Mouse (Mus musculus) myocyte (in vitro differentiated cells): ENCODE measurements around the gene Akr1b8.

Experiments
- POLR2A ChIP-seq: IDR thresholded peaks from one replicate; pipeline ENCODE4 v1.6.1; 2011; ENCODE audit warnings: low read depth, mild to moderate bottlenecking, control low read depth, moderate library complexity; ENCODE audit not compliant: insufficient read length
- POLR2AphosphoS2 ChIP-seq: IDR thresholded peaks from one replicate; pipeline ENCODE4 v1.6.1; 2011; ENCODE audit warnings: low read depth, control low read depth; ENCODE audit not compliant: insufficient read length
- USF1 ChIP-seq: IDR thresholded peaks from one replicate; pipeline ENCODE4 v1.6.1; 2011; ENCODE audit warnings: low read depth, mild to moderate bottlenecking, control low read depth, moderate library complexity

DNA sequence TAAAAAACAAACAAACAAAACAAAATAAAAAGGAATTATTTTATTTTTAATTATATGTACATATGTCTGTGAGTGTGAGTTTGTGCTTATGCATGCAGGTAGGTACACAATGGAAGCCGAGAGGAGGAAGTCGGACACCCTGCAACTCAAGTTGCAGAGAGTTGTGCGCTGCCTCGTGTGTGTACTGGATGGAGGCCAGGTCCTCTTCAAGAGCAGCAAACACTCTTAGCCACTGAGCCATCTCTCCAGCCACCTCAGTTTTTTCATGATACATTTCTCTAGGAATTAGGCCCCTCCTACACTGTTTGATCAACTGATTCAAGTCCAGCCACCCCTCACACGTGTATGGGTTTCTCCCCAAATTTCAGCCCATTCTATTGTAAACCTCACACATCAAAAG is 19.2 kb upstream of the Akr1b8 start:
- TF ChIP-seq POLR2AphosphoS2 = no peak
- TF ChIP-seq POLR2A = no peak
- no peak for TF ChIP-seq USF1
